Mouse (Mus musculus): Measurements from ENCODE around the gene Trank1. TPM values are rescaled to one million over a fixed set of nuclear protein-coding genes. Genes with fewer than 3 reads are reported as not detected.

Trank1 gene
- polyA plus RNA-seq, 1 experiment from 2014 or later, result 0.22 TPM

- peak overlapping the region; percentile 31 for H3K4me2 ChIP-seq (ENCODE audit: low read depth, low read length)
- no peaks in the 10 kb centered on the region for H3K27me3 ChIP-seq (replicated peaks; ENCODE audit: control insufficient read depth, insufficient read depth, low read length)
- no peaks in the 10 kb centered on the region for H3K9me3 ChIP-seq (ENCODE audit: control insufficient read depth, low read length)
- WGBS, result 22% methylated on average over 1 of the region's 1 CpGs
- ATAC-seq, result no peak
- no peak overlapping the region for H3K9ac ChIP-seq (ENCODE audit: low read depth, low read length)
- peaks cover 19% of the 10 kb centered on the region for H3K4me1 ChIP-seq (ENCODE audit: control insufficient read depth, insufficient read depth, low read length)
- H3K36me3 ChIP-seq (ENCODE audit: control insufficient read depth, insufficient read depth, low read length), result no peaks in the 10 kb centered on the region
- no peak overlapping the region for H3K27ac ChIP-seq (ENCODE audit: low read length)
- H3K4me3 ChIP-seq (ENCODE audit: low read length), result peak overlapping the region; percentile 14
These were observed 36.4 kb upstream of the Trank1 start for GRCm38 (mm10) chr9:111275156-111275555.

GRCm38 (mm10) chr9:111285061-111285460 is 26.5 kb upstream of the Trank1 start:
- H3K4me2 ChIP-seq (ENCODE audit: low read depth, low read length), result no peak overlapping the region
- no peak for ATAC-seq
- no peaks in the 10 kb centered on the region for H3K27me3 ChIP-seq (replicated peaks; ENCODE audit: control insufficient read depth, insufficient read depth, low read length)
- H3K4me3 ChIP-seq (ENCODE audit: low read length), result no peak overlapping the region
- 56% methylated on average over 3 of the region's 3 CpGs for WGBS
- H3K9ac ChIP-seq (ENCODE audit: low read depth, low read length), result no peak overlapping the region
- H3K9me3 ChIP-seq (ENCODE audit: control insufficient read depth, low read length), result no peaks in the 10 kb centered on the region
- H3K36me3 ChIP-seq (ENCODE audit: control insufficient read depth, insufficient read depth, low read length), result no peaks in the 10 kb centered on the region
- no peaks in the 10 kb centered on the region for H3K4me1 ChIP-seq (ENCODE audit: control insufficient read depth, insufficient read depth, low read length)
- H3K27ac ChIP-seq (ENCODE audit: low read length), result no peak overlapping the region

GRCm38 (mm10) chr9:111285676-111286075 is 25.9 kb upstream of the Trank1 start:
- no peak overlapping the region for H3K9ac ChIP-seq (ENCODE audit: low read depth, low read length)
- H3K27ac ChIP-seq (ENCODE audit: low read length), result no peak overlapping the region
- H3K36me3 ChIP-seq (ENCODE audit: control insufficient read depth, insufficient read depth, low read length), result no peaks in the 10 kb centered on the region
- no peak overlapping the region for H3K4me2 ChIP-seq (ENCODE audit: low read depth, low read length)
- no peaks in the 10 kb centered on the region for H3K4me1 ChIP-seq (ENCODE audit: control insufficient read depth, insufficient read depth, low read length)
- no peaks in the 10 kb centered on the region for H3K27me3 ChIP-seq (replicated peaks; ENCODE audit: control insufficient read depth, insufficient read depth, low read length)
- ATAC-seq, result no peak
- WGBS, result 13% methylated on average over 5 of the region's 5 CpGs
- no peaks in the 10 kb centered on the region for H3K9me3 ChIP-seq (ENCODE audit: control insufficient read depth, low read length)
- H3K4me3 ChIP-seq (ENCODE audit: low read length), result no peak overlapping the region

- H3K9me3 ChIP-seq (ENCODE audit: control insufficient read depth, low read length), result no peaks in the 10 kb centered on the region
- no peak overlapping the region for H3K27ac ChIP-seq (ENCODE audit: low read length)
- 78% methylated on average over 2 of the region's 2 CpGs for WGBS
- no peak overlapping the region for H3K4me2 ChIP-seq (ENCODE audit: low read depth, low read length)
- no peaks in the 10 kb centered on the region for H3K27me3 ChIP-seq (replicated peaks; ENCODE audit: control insufficient read depth, insufficient read depth, low read length)
- H3K4me1 ChIP-seq (ENCODE audit: control insufficient read depth, insufficient read depth, low read length), result no peaks in the 10 kb centered on the region
- H3K4me3 ChIP-seq (ENCODE audit: low read length), result no peak overlapping the region
- no peak overlapping the region for H3K9ac ChIP-seq (ENCODE audit: low read depth, low read length)
- H3K36me3 ChIP-seq (ENCODE audit: control insufficient read depth, insufficient read depth, low read length), result no peaks in the 10 kb centered on the region
- ATAC-seq, result no peak
These were observed 25.1 kb upstream of the Trank1 start for GRCm38 (mm10) chr9:111286468-111286867.

- Histone ChIP-seq H3K4me2 (ENCODE audit: low read depth, low read length) (no peak overlapping the region), H3K27ac (ENCODE audit: low read length) (no peak overlapping the region), H3K9ac (ENCODE audit: low read depth, low read length) (no peak overlapping the region), H3K4me3 (ENCODE audit: low read length) (no peak overlapping the region), H3K9me3 (ENCODE audit: control insufficient read depth, low read length) (no peaks in the 10 kb centered on the region), H3K4me1 (ENCODE audit: control insufficient read depth, insufficient read depth, low read length) (no peaks in the 10 kb centered on the region), H3K36me3 (ENCODE audit: control insufficient read depth, insufficient read depth, low read length) (no peaks in the 10 kb centered on the region), H3K27me3 (replicated peaks; ENCODE audit: control insufficient read depth, insufficient read depth, low read length) (no peaks in the 10 kb centered on the region)
- 97% methylated on average over 4 of the region's 4 CpGs for WGBS
- ATAC-seq, result no peak
These were observed 23.6 kb upstream of the Trank1 start for GRCm38 (mm10) chr9:111287956-111288355.

GRCm38 (mm10) chr9:111289294-111289831 is 22.2 kb upstream of the Trank1 start:
- Histone ChIP-seq H3K4me1 (ENCODE audit: control insufficient read depth, insufficient read depth, low read length) (no peaks in the 10 kb centered on the region), H3K4me2 (ENCODE audit: low read depth, low read length) (peak overlapping the region; percentile 42), H3K9me3 (ENCODE audit: control insufficient read depth, low read length) (no peaks in the 10 kb centered on the region), H3K27me3 (replicated peaks; ENCODE audit: control insufficient read depth, insufficient read depth, low read length) (no peaks in the 10 kb centered on the region), H3K4me3 (ENCODE audit: low read length) (no peak overlapping the region), H3K9ac (ENCODE audit: low read depth, low read length) (no peak overlapping the region), H3K27ac (ENCODE audit: low read length) (peak overlapping the region; percentile 57; the same call in 1 of the 2 replicates), H3K36me3 (ENCODE audit: control insufficient read depth, insufficient read depth, low read length) (no peaks in the 10 kb centered on the region)
- ATAC-seq, result peak; percentile 86
- 41% methylated on average over 9 of the region's 9 CpGs for WGBS

GRCm38 (mm10) chr9:111289832-111290339 is 21.7 kb upstream of the Trank1 start:
- Histone ChIP-seq H3K36me3 (ENCODE audit: control insufficient read depth, insufficient read depth, low read length) (no peaks in the 10 kb centered on the region), H3K27me3 (replicated peaks; ENCODE audit: control insufficient read depth, insufficient read depth, low read length) (no peaks in the 10 kb centered on the region), H3K9ac (ENCODE audit: low read depth, low read length) (no peak overlapping the region), H3K4me2 (ENCODE audit: low read depth, low read length) (peak overlapping the region; percentile 42), H3K27ac (ENCODE audit: low read length) (peak overlapping the region; percentile 57; the same call in 1 of the 2 replicates), H3K9me3 (ENCODE audit: control insufficient read depth, low read length) (no peaks in the 10 kb centered on the region), H3K4me3 (ENCODE audit: low read length) (no peak overlapping the region), H3K4me1 (ENCODE audit: control insufficient read depth, insufficient read depth, low read length) (no peaks in the 10 kb centered on the region)
- WGBS, result 14% methylated on average over 21 of the region's 21 CpGs
- peak; percentile 87 for ATAC-seq

- H3K4me2 ChIP-seq (ENCODE audit: low read depth, low read length), result no peak overlapping the region
- no peak overlapping the region for H3K4me3 ChIP-seq (ENCODE audit: low read length)
- H3K9ac ChIP-seq (ENCODE audit: low read depth, low read length), result no peak overlapping the region
- no peak for ATAC-seq
- H3K27me3 ChIP-seq (replicated peaks; ENCODE audit: control insufficient read depth, insufficient read depth, low read length), result no peaks in the 10 kb centered on the region
- 75% methylated on average over 11 of the region's 11 CpGs for WGBS
- H3K4me1 ChIP-seq (ENCODE audit: control insufficient read depth, insufficient read depth, low read length), result no peaks in the 10 kb centered on the region
- H3K27ac ChIP-seq (ENCODE audit: low read length), result no peak overlapping the region
- no peaks in the 10 kb centered on the region for H3K9me3 ChIP-seq (ENCODE audit: control insufficient read depth, low read length)
- no peaks in the 10 kb centered on the region for H3K36me3 ChIP-seq (ENCODE audit: control insufficient read depth, insufficient read depth, low read length)
These were observed 20.9 kb upstream of the Trank1 start for GRCm38 (mm10) chr9:111290539-111291100.

- Histone ChIP-seq H3K27ac (ENCODE audit: low read length) (no peak overlapping the region), H3K4me3 (ENCODE audit: low read length) (no peak overlapping the region), H3K27me3 (replicated peaks; ENCODE audit: control insufficient read depth, insufficient read depth, low read length) (no peaks in the 10 kb centered on the region), H3K4me1 (ENCODE audit: control insufficient read depth, insufficient read depth, low read length) (no peaks in the 10 kb centered on the region), H3K4me2 (ENCODE audit: low read depth, low read length) (no peak overlapping the region), H3K9ac (ENCODE audit: low read depth, low read length) (no peak overlapping the region), H3K36me3 (ENCODE audit: control insufficient read depth, insufficient read depth, low read length) (no peaks in the 10 kb centered on the region), H3K9me3 (ENCODE audit: control insufficient read depth, low read length) (no peaks in the 10 kb centered on the region)
- WGBS, result 81% methylated on average over 4 of the region's 4 CpGs
- ATAC-seq, result no peak
These were observed 18.3 kb upstream of the Trank1 start for GRCm38 (mm10) chr9:111293234-111293633.

GRCm38 (mm10) chr9:111294911-111295310 is 16.6 kb upstream of the Trank1 start:
- no peak overlapping the region for H3K4me3 ChIP-seq (ENCODE audit: low read length)
- 94% methylated on average over 6 of the region's 6 CpGs for WGBS
- no peaks in the 10 kb centered on the region for H3K9me3 ChIP-seq (ENCODE audit: control insufficient read depth, low read length)
- H3K27ac ChIP-seq (ENCODE audit: low read length), result no peak overlapping the region
- H3K4me2 ChIP-seq (ENCODE audit: low read depth, low read length), result no peak overlapping the region
- no peak for ATAC-seq
- no peak overlapping the region for H3K9ac ChIP-seq (ENCODE audit: low read depth, low read length)
- no peaks in the 10 kb centered on the region for H3K36me3 ChIP-seq (ENCODE audit: control insufficient read depth, insufficient read depth, low read length)
- no peaks in the 10 kb centered on the region for H3K4me1 ChIP-seq (ENCODE audit: control insufficient read depth, insufficient read depth, low read length)
- H3K27me3 ChIP-seq (replicated peaks; ENCODE audit: control insufficient read depth, insufficient read depth, low read length), result no peaks in the 10 kb centered on the region
